Mouse (Mus musculus) MEL (cell line): ENCODE measurements at regions not wholly inside any gene's neighbourhood (a gene's known extent, or its start where the extent isn't known, plus 50 kb on each side); places are given as distances from the start of the nearest gene placed in this dataset.

Experiments
- CHD1 ChIP-seq: IDR thresholded peaks from 2 replicates; pipeline ENCODE4 v1.6.1; 2012; ENCODE audit warnings: low read depth, mild to moderate bottlenecking, inconsistent platforms, low read length, improper control_type of control experiment
- CTCF ChIP-seq, 3 experiments: IDR thresholded peaks in 2 of 3; conservative IDR thresholded peaks in 1 of 3; 2 replicates each; pipeline ENCODE4 v1.5.1; 2011 to 2012; ENCODE audit warnings: low read length in 3 of 3, low read depth in 2 of 3, mild to moderate bottlenecking in 2 of 3, improper control_type of control experiment in 1 of 3, inconsistent platforms in 1 of 3, mixed read lengths in 1 of 3, moderate library complexity in 1 of 3; ENCODE audit not compliant: control insufficient read depth in 1 of 3, insufficient read depth in 1 of 3, poor library complexity in 1 of 3, severe bottlenecking in 1 of 3
- ELF1 ChIP-seq: IDR thresholded peaks from 2 replicates; pipeline ENCODE4 v1.6.1; 2014; ENCODE audit warnings: low read depth, mild to moderate bottlenecking, inconsistent platforms, low read length, improper control_type of control experiment, moderate library complexity
- EP300 ChIP-seq, 2 experiments: IDR thresholded peaks; 2 replicates each; pipeline ENCODE4 v1.6.1; 2011; ENCODE audit warnings: improper control_type of control experiment in 2 of 2, low read length in 2 of 2, low read depth in 1 of 2, mild to moderate bottlenecking in 1 of 2
- GABPA ChIP-seq: IDR thresholded peaks from 2 replicates; pipeline ENCODE4 v1.6.1; 2012; ENCODE audit warnings: low read depth, mild to moderate bottlenecking, inconsistent platforms, low read length, improper control_type of control experiment, moderate library complexity
- MEF2A ChIP-seq: IDR thresholded peaks from 2 replicates; pipeline ENCODE4 v1.6.1; 2014; ENCODE audit warnings: low read depth, mild to moderate bottlenecking, inconsistent platforms, low read length, improper control_type of control experiment; ENCODE audit not compliant: poor library complexity, insufficient replicate concordance, severe bottlenecking; ENCODE audit errors: extremely low read depth
- POLR2A ChIP-seq, 2 experiments: IDR thresholded peaks; 2 replicates each; pipeline ENCODE4 v1.6.1; 2011 to 2012; ENCODE audit warnings: low read length in 2 of 2, mild to moderate bottlenecking in 2 of 2, control low read depth in 1 of 2, improper control_type of control experiment in 1 of 2, low read depth in 1 of 2, moderate library complexity in 1 of 2; ENCODE audit not compliant: control insufficient read depth in 1 of 2, insufficient read depth in 1 of 2, poor library complexity in 1 of 2
- TAL1 ChIP-seq: IDR thresholded peaks from 2 replicates; pipeline ENCODE4 v1.6.1; 2012; ENCODE audit warnings: mild to moderate bottlenecking, inconsistent platforms, low read length, moderate library complexity, mixed read lengths
- USF1 ChIP-seq: IDR thresholded peaks from 2 replicates; pipeline ENCODE4 v1.6.1; 2014; ENCODE audit warnings: low read depth, mild to moderate bottlenecking, inconsistent platforms, low read length, improper control_type of control experiment, moderate library complexity
- USF2 ChIP-seq, 2 experiments: IDR thresholded peaks; 2 replicates each; pipeline ENCODE4 v1.6.1; 2011 to 2012; ENCODE audit warnings: improper control_type of control experiment in 2 of 2, low read length in 2 of 2, borderline replicate concordance in 1 of 2, inconsistent platforms in 1 of 2, low read depth in 1 of 2, mild to moderate bottlenecking in 1 of 2; ENCODE audit not compliant: insufficient read depth in 1 of 2

DNA sequence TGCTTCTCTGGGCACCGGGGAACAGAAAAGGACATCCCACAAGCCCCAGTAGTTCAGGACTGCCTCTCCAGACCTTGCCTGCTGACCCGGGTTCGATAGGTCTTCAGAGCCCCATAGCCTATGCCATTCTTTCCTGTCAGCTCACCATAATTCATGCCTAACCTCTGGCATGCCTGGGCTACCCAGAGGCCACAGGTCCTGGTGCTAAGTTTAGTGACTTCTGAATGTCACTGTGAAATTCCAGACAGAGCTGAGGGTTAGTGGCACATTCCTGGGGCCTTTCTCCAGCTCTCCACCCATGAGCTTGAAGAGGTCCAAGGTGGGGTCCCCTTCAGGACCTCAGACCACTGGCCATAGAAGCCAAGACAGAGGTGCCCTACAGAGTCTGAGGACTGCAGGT, 62.4 kb upstream of the Slc6a6 start:
- TF ChIP-seq GABPA (no peak), CTCF (IDR thresholded peaks at IDR 0.05 in 2 of 3, conservative IDR thresholded peaks at IDR 0.05 in 1 of 3; ENCODE audit: control insufficient read depth in 1 of 3, insufficient read depth in 1 of 3, low read depth in 2 of 3, low read length in 3 of 3, poor library complexity in 1 of 3, severe bottlenecking in 1 of 3) (no peak), TAL1 (no peak), USF2 (IDR thresholded peaks at IDR 0.05; ENCODE audit: borderline replicate concordance in 1 of 2, insufficient read depth in 1 of 2, low read depth in 1 of 2, low read length in 2 of 2) (no peak), ELF1 (no peak), CHD1 (no peak), USF1 (no peak), POLR2A (IDR thresholded peaks at IDR 0.05; ENCODE audit: control insufficient read depth in 1 of 2, insufficient read depth in 1 of 2, low read depth in 1 of 2, low read length in 2 of 2, poor library complexity in 1 of 2) (no peak), EP300 (IDR thresholded peaks at IDR 0.05; ENCODE audit: low read depth in 1 of 2, low read length in 2 of 2) (no peak), MEF2A (no peak)
